Mouse (Mus musculus) heart, adult 18-20 months (tissue): Measurements from ENCODE around the gene Plekha8. TPM values are rescaled to one million over a fixed set of nuclear protein-coding genes. Genes with fewer than 3 reads are reported as not detected.

ENCODE experiments used
- DNase-seq, 2 experiments: peaks; one replicate each; pipeline ENCODE4 v3.0.0; 2021 to 2022; ENCODE audit warnings: mixed read lengths in 1 of 2
- total RNA-seq, 2 experiments: library from RNA; stranded (reverse); gene quantifications; 2 replicates each; pipeline ENCODE4 v1.2.3; 2021

The Plekha8 gene
- total RNA-seq, 2 experiments from 2014 or later = 9.1 to 9.9 TPM

GRCm38 (mm10) chr6:54641953-54642352 is 47.0 kb downstream of the Plekha8 start:
- DNase-seq = no peak

- no peak for DNase-seq
Measured at GRCm38 (mm10) chr6:54643181-54643580, 48.3 kb downstream of the Plekha8 start.

- peak; percentile 69 to 75 for DNase-seq
Measured at GRCm38 (mm10) chr6:54655471-54656095, 60.7 kb downstream of the Plekha8 start.

- DNase-seq = no peak
Measured at GRCm38 (mm10) chr6:54657861-54658260, 63.0 kb downstream of the Plekha8 start.

- DNase-seq = no peak
Measured at GRCm38 (mm10) chr6:54669868-54670267, 75.0 kb downstream of the Plekha8 start.

- no peak for DNase-seq
Measured at GRCm38 (mm10) chr6:54672901-54673300, 78.0 kb downstream of the Plekha8 start.

GRCm38 (mm10) chr6:54679686-54680085 is 84.8 kb downstream of the Plekha8 start:
- DNase-seq = no peak

- DNase-seq = peak; percentile 99
Measured at GRCm38 (mm10) chr6:54680891-54681745, 86.2 kb downstream of the Plekha8 start, which contains the start of gene Mturn. Gene Mturn (plus strand): TSS chr6:54681624.

- DNase-seq = peak in 1 of 2 experiments; percentile 28
Measured at GRCm38 (mm10) chr6:54681746-54682428, 87.0 kb downstream of the Plekha8 start.

- DNase-seq = no peak
Measured at GRCm38 (mm10) chr6:54684085-54684484, 89.2 kb downstream of the Plekha8 start.

- DNase-seq = no peak
Measured at GRCm38 (mm10) chr6:54685103-54685502, 90.2 kb downstream of the Plekha8 start.

GRCm38 (mm10) chr6:54685716-54686395 is 90.9 kb downstream of the Plekha8 start:
- DNase-seq = no peak

GRCm38 (mm10) chr6:54686946-54687737 is 92.2 kb downstream of the Plekha8 start:
- DNase-seq = no peak

GRCm38 (mm10) chr6:54688467-54689323 is 93.8 kb downstream of the Plekha8 start:
- DNase-seq = no peak

- no peak for DNase-seq
Measured at GRCm38 (mm10) chr6:54689686-54690085, 94.8 kb downstream of the Plekha8 start.

- DNase-seq = no peak
Measured at GRCm38 (mm10) chr6:54690838-54691237, 95.9 kb downstream of the Plekha8 start.

- peak in 1 of 2 experiments; percentile 14 for DNase-seq
Measured at GRCm38 (mm10) chr6:54691368-54692116, 96.6 kb downstream of the Plekha8 start.

GRCm38 (mm10) chr6:54692201-54692600 is 97.3 kb downstream of the Plekha8 start:
- no peak for DNase-seq

GRCm38 (mm10) chr6:54693286-54693685 is 98.4 kb downstream of the Plekha8 start:
- DNase-seq = no peak
